In the genomic region with DNA sequence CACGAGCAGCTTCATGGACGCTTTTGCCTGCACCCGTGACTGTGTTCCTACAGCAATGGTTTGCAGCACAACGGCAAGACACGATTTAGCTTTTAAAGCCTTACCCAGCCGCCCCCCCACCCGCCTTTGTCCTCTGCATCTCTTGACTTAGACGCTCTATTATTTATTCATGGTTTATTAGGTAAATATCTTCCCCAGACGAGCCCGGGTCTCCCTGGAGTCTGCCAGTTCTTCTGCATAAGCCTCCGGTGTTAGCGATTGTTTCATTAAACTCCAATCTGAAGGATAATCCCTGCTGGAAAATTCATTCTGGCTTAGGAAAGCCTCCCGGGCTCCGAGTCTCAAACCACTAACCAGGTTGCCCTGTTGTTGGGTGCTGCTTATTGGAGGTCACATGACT, we compare ENCODE assay signal across 27 mouse cellular contexts.
DNase-seq lines count a peak whose midpoint lies in the region; ATAC-seq and TF ChIP-seq lines count a peak whose summit lies in the region.
"Had no signal": no experiment of that assay in that cellular context is flagged by ENCODE, and none has a peak within 500 bp of the region (broad histone marks: within the 10 kb centered on the region; RNA-seq: fewer than 3 reads in every experiment).

No protein-coding gene starts in this region.

- intact Hi-C loops in left cerebral cortex, adult 2 months (cut with DNase I): no loop called here

- 64% methylated on average over 14 of the region's 14 CpGs for WGBS in hindbrain, embryonic 14.5 days
- WGBS in hindbrain, postnatal 0 days: 60% methylated on average over 14 of the region's 14 CpGs
- 81% methylated on average over 14 of the region's 14 CpGs for WGBS in midbrain, embryonic 10.5 days
- 35% methylated on average over 14 of the region's 14 CpGs for WGBS in midbrain, embryonic 14.5 days

- no peaks in the 10 kb centered on the region for H3K4me1 ChIP-seq in hindbrain, embryonic 14.5 days (replicated peaks; ENCODE audit: control insufficient read depth, insufficient read depth, low read length)
- H3K4me1 ChIP-seq in hindbrain, postnatal 0 days (ENCODE audit: insufficient read depth, low read length): no peaks in the 10 kb centered on the region
- H3K4me1 ChIP-seq in midbrain, embryonic 10.5 days: peaks cover 11% of the 10 kb centered on the region; the same call in 1 of the 2 replicates
- H3K4me1 ChIP-seq in midbrain, embryonic 14.5 days (ENCODE audit: control insufficient read depth, insufficient read depth, low read length): peaks cover 18% of the 10 kb centered on the region; the same call in 1 of the 2 replicates
- H3K4me1 ChIP-seq: heart, embryonic 10.5 days; heart, embryonic 15.5 days; limb, embryonic 10.5 days; limb, embryonic 15.5 days; stomach, embryonic 15.5 days had no signal

- no peak for DNase-seq in hindbrain, embryonic 14.5 days (ENCODE audit: low spot score)
- no peak for DNase-seq in hindbrain, postnatal 0 days (ENCODE audit: low spot score)
- no peak for DNase-seq in midbrain, embryonic 10.5 days (ENCODE audit: low spot score)
- peak; percentile 71 for DNase-seq in midbrain, embryonic 14.5 days
- DNase-seq in retina, postnatal 1 day: peak; percentile 36
- DNase-seq in cerebellum, postnatal 10 days: no peak
- DNase-seq in left cerebral cortex, adult 2 months (ENCODE audit: extremely low spot score in 1 of 2, low spot score in 2 of 2): no peak
- DNase-seq: adrenal gland, postnatal 10 days; cerebellum, adult 11 months; cerebellum, adult 9-10 months; embryo, embryonic 11 days; gastrocnemius, postnatal 14 days; kidney, adult 9 months; kidney, postnatal 10 days; lung, adult 2 months; lung, postnatal 10 days had no signal

- no peak overlapping the region for H3K9ac ChIP-seq in hindbrain, embryonic 14.5 days
- H3K9ac ChIP-seq in hindbrain, postnatal 0 days (replicated peaks; ENCODE audit: low read length): no peak overlapping the region
- H3K9ac ChIP-seq in midbrain, embryonic 14.5 days (replicated peaks; ENCODE audit: low read length): no peak overlapping the region; the same call in 1 of the 2 replicates
- H3K9ac ChIP-seq: embryonic facial prominence, embryonic 12.5 days; heart, embryonic 15.5 days; limb, embryonic 15.5 days; liver, embryonic 14.5 days; stomach, embryonic 15.5 days had no signal

- H3K27me3 ChIP-seq in hindbrain, embryonic 14.5 days (ENCODE audit: control insufficient read depth, insufficient read depth, low read length): no peaks in the 10 kb centered on the region
- no peaks in the 10 kb centered on the region for H3K27me3 ChIP-seq in hindbrain, postnatal 0 days (ENCODE audit: insufficient read depth, low read length)
- H3K27me3 ChIP-seq in midbrain, embryonic 10.5 days (ENCODE audit: low read depth, poor library complexity, severe bottlenecking): no peaks in the 10 kb centered on the region
- no peaks in the 10 kb centered on the region for H3K27me3 ChIP-seq in midbrain, embryonic 14.5 days (ENCODE audit: control insufficient read depth, insufficient read depth, low read length)
- H3K27me3 ChIP-seq: embryonic facial prominence, embryonic 12.5 days; heart, embryonic 15.5 days; limb, embryonic 15.5 days; Patski; stomach, embryonic 15.5 days had no signal

- peak overlapping the region; percentile 39; the same call in 1 of the 2 replicates for H3K27ac ChIP-seq in hindbrain, embryonic 14.5 days
- no peak overlapping the region for H3K27ac ChIP-seq in hindbrain, postnatal 0 days
- H3K27ac ChIP-seq in midbrain, embryonic 10.5 days (replicated peaks): peak overlapping the region; percentile 33; the same call in 1 of the 2 replicates
- peak overlapping the region; percentile 71 for H3K27ac ChIP-seq in midbrain, embryonic 14.5 days (replicated peaks; ENCODE audit: low read depth, low read length)
- no peak overlapping the region for H3K27ac ChIP-seq in left cerebral cortex, adult 2 months
- H3K27ac ChIP-seq: embryonic facial prominence, embryonic 12.5 days; heart, embryonic 10.5 days; heart, embryonic 15.5 days; limb, embryonic 10.5 days; limb, embryonic 15.5 days; liver, embryonic 14.5 days; macrophage; stomach, embryonic 15.5 days had no signal

- H3K9me3 ChIP-seq in hindbrain, embryonic 14.5 days (ENCODE audit: control insufficient read depth, low read length): no peaks in the 10 kb centered on the region
- no peaks in the 10 kb centered on the region for H3K9me3 ChIP-seq in hindbrain, postnatal 0 days (ENCODE audit: low read length)
- no peaks in the 10 kb centered on the region for H3K9me3 ChIP-seq in midbrain, embryonic 10.5 days (replicated peaks)
- H3K9me3 ChIP-seq in midbrain, embryonic 14.5 days (ENCODE audit: control insufficient read depth, low read length): no peaks in the 10 kb centered on the region
- H3K9me3 ChIP-seq: embryonic facial prominence, embryonic 12.5 days; heart, embryonic 10.5 days; heart, embryonic 15.5 days; limb, embryonic 10.5 days; limb, embryonic 15.5 days; stomach, embryonic 15.5 days had no signal

- H3K4me2 ChIP-seq in hindbrain, embryonic 14.5 days (replicated peaks): no peak overlapping the region
- H3K4me2 ChIP-seq in hindbrain, postnatal 0 days (ENCODE audit: low read depth, low read length): no peak overlapping the region
- 0 out of 2 replicates have a peak overlapping the region, but pooled peaks have one; percentile 4 for H3K4me2 ChIP-seq in midbrain, embryonic 14.5 days (ENCODE audit: low read length)
- H3K4me2 ChIP-seq: embryonic facial prominence, embryonic 12.5 days; heart, embryonic 15.5 days; limb, embryonic 15.5 days; stomach, embryonic 15.5 days had no signal

- no peak for TF ChIP-seq CTCF in hindbrain, postnatal 0 days (IDR thresholded peaks at IDR 0.05; ENCODE audit: low read depth)
- no peak for TF ChIP-seq CTCF in left cerebral cortex, adult 2 months (IDR thresholded peaks at IDR 0.05)

- no peak for ATAC-seq in hindbrain, embryonic 14.5 days (ENCODE audit: low FRiP score)
- no peak for ATAC-seq in hindbrain, postnatal 0 days
- peak; percentile 24; the same call in 1 of the 2 replicates for ATAC-seq in midbrain, embryonic 14.5 days (ENCODE audit: low FRiP score, low TSS enrichment)
- ATAC-seq: forebrain, embryonic 14.5 days; intestine, postnatal 0 days; Patski had no signal

- no peak overlapping the region for H3K4me3 ChIP-seq in hindbrain, embryonic 14.5 days (replicated peaks; ENCODE audit: low read length)
- no peak overlapping the region for H3K4me3 ChIP-seq in hindbrain, postnatal 0 days (ENCODE audit: low read length)
- no peak overlapping the region for H3K4me3 ChIP-seq in midbrain, embryonic 10.5 days
- H3K4me3 ChIP-seq in midbrain, embryonic 14.5 days (replicated peaks; ENCODE audit: low read depth, low read length): no peak overlapping the region
- no peak overlapping the region for H3K4me3 ChIP-seq in left cerebral cortex, adult 2 months
- H3K4me3 ChIP-seq: embryonic facial prominence, embryonic 12.5 days; heart, embryonic 10.5 days; heart, embryonic 15.5 days; limb, embryonic 10.5 days; limb, embryonic 15.5 days; stomach, embryonic 15.5 days had no signal

- no peaks in the 10 kb centered on the region for H3K36me3 ChIP-seq in hindbrain, embryonic 14.5 days (replicated peaks; ENCODE audit: control insufficient read depth, insufficient read depth)
- H3K36me3 ChIP-seq in hindbrain, postnatal 0 days (ENCODE audit: insufficient read depth, low read length): no peaks in the 10 kb centered on the region
- no peaks in the 10 kb centered on the region for H3K36me3 ChIP-seq in midbrain, embryonic 10.5 days
- no peaks in the 10 kb centered on the region for H3K36me3 ChIP-seq in midbrain, embryonic 14.5 days (ENCODE audit: control insufficient read depth, insufficient read depth, low read length)
- H3K36me3 ChIP-seq: embryonic facial prominence, embryonic 12.5 days; heart, embryonic 10.5 days; heart, embryonic 15.5 days; limb, embryonic 10.5 days; limb, embryonic 15.5 days; stomach, embryonic 15.5 days had no signal

Comparison
In these comparisons a context has a peak if more than half of its experiments do, and no peak if none do; other contexts are left out.
1. DNase-seq: peak in midbrain, embryonic 14.5 days (single experiment) and retina, postnatal 1 day (single experiment); none in hindbrain, embryonic 14.5 days (single experiment), hindbrain, postnatal 0 days (single experiment), midbrain, embryonic 10.5 days (single experiment), cerebellum, postnatal 10 days (0 of 2) and left cerebral cortex, adult 2 months (0 of 2).
2. H3K27ac ChIP-seq: peak in hindbrain, embryonic 14.5 days (single experiment), midbrain, embryonic 10.5 days (single experiment) and midbrain, embryonic 14.5 days (single experiment); none in hindbrain, postnatal 0 days (single experiment) and left cerebral cortex, adult 2 months (single experiment).